Mouse (Mus musculus) limb, embryonic 11.5 days (tissue): Measurements from ENCODE around the gene Csnk1e. TPM values are rescaled to one million over a fixed set of nuclear protein-coding genes. Genes with fewer than 3 reads are reported as not detected.

Experiments
- ATAC-seq: fragments of 200-750 bp; cut with Nextera tagmentation; 2 replicates; pipeline ENCODE4 v1.8.0; 2017; ENCODE audit warnings: low read depth; ENCODE audit not compliant: insufficient number of reproducible peaks, low FRiP score, low TSS enrichment
- DNase-seq: peaks from one replicate; pipeline ENCODE4 v3.0.0-alpha.2; 2015; ENCODE audit warnings: low spot score
- H3K27ac ChIP-seq: fragments of 300-500 bp; sonication (generic); replicated peaks from 2 replicates; pipeline ENCODE4 v1.5.1; 2014; ENCODE audit warnings: low read depth, mild to moderate bottlenecking, low read length
- H3K27me3 ChIP-seq: fragments of 300-500 bp; sonication (generic); 2 replicates; pipeline ENCODE4 v1.6.1; 2014; ENCODE audit warnings: mild to moderate bottlenecking, low read length, mixed read lengths; ENCODE audit not compliant: control insufficient read depth, insufficient read depth
- H3K36me3 ChIP-seq: fragments of 300-500 bp; sonication (generic); 2 replicates; pipeline ENCODE4 v1.6.1; 2014; ENCODE audit warnings: mild to moderate bottlenecking, low read length, moderate library complexity, mixed read lengths; ENCODE audit not compliant: control insufficient read depth, insufficient read depth
- H3K4me1 ChIP-seq: fragments of 300-500 bp; sonication (generic); 2 replicates; pipeline ENCODE4 v1.6.1; 2014; ENCODE audit warnings: low read length, mixed read lengths; ENCODE audit not compliant: control insufficient read depth, insufficient read depth
- H3K4me2 ChIP-seq: fragments of 300-500 bp; sonication (generic); 2 replicates; pipeline ENCODE4 v1.6.1; 2014; ENCODE audit warnings: low read depth, mild to moderate bottlenecking, moderate library complexity; ENCODE audit not compliant: severe bottlenecking
- H3K4me3 ChIP-seq: fragments of 300-500 bp; sonication (generic); 2 replicates; pipeline ENCODE4 v1.5.1; 2014; ENCODE audit warnings: low read depth, low read length
- H3K9ac ChIP-seq: fragments of 300-500 bp; sonication (generic); 2 replicates; pipeline ENCODE4 v1.6.1; 2014; ENCODE audit warnings: mild to moderate bottlenecking, low read length
- H3K9me3 ChIP-seq: fragments of 300-500 bp; sonication (generic); 2 replicates; pipeline ENCODE4 v1.6.1; 2016; ENCODE audit warnings: low read length; ENCODE audit not compliant: control insufficient read depth
- WGBS: fragments of 180-500 bp; shearing (Covaris S2); extraction: QIAGEN DNeasy Blood & Tissue Kit; methylation state at CpG from one replicate; pipeline ENCODE4 v1.1.7; 2014; 5-methylcytosine and 5-hydroxymethylcytosine counted together
- polyA plus RNA-seq: library from polyadenylated mRNA; unstranded; fragments of >200 nt; fragmentation: Nextera tagmentation; extraction: Ambion mirVana; gene quantifications from 2 replicates; pipeline ENCODE4 v1.2.1, GENCODE M21; 2014

Gene Csnk1e
- polyA plus RNA-seq, 1 experiment from 2014 or later: 149 TPM

DNA sequence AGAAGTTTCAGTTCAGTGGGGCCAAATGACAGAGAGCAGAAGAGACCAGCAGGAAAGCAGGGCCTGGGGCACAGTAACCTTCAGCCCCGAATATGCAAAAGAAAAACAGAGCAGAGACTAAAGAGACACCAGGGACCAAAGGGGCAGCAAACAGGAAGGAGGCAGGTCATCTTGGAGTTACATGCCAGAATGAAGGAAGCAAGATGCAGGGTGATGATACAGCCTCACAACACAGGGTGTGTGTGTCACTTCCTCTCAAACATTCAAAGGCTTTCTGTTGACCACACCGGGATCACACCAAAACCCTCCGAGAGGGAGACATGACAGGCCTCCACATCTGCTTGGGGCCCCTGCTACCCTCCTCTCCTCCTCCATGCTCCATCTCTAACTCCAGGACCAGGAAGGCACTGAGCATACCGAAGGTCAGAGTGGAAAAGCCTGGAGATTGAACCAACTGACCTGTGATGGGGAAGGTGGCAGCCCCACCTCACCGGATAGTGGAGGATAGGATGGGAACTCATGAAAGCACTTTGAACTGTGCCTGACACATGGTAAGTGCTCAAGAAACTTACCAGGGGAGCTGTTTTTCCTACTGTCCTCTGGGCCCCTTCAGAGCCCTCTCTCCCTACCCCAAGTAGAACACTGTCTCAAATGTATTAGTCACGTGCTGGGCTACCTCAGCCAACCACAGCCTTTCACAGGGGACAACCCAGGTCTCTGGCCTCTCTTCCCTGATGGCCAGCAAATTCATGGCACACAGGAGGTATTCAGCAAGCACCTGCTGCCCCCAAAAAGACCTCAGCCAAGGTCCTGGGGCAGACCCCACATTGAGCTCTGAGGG, 55.0 kb downstream of the Csnk1e start:
- WGBS: 73% methylated on average over 6 of the region's 6 CpGs
- Histone ChIP-seq H3K27ac (no peak overlapping the region), H3K36me3 (no peaks in the 10 kb centered on the region; the same call in 1 of the 2 replicates), H3K9me3 (no peaks in the 10 kb centered on the region), H3K9ac (no peak overlapping the region), H3K27me3 (no peaks in the 10 kb centered on the region), H3K4me3 (no peak overlapping the region), H3K4me1 (peaks cover 19% of the 10 kb centered on the region), H3K4me2 (no peak overlapping the region)
- ATAC-seq (no peak), DNase-seq (no peak)

DNA sequence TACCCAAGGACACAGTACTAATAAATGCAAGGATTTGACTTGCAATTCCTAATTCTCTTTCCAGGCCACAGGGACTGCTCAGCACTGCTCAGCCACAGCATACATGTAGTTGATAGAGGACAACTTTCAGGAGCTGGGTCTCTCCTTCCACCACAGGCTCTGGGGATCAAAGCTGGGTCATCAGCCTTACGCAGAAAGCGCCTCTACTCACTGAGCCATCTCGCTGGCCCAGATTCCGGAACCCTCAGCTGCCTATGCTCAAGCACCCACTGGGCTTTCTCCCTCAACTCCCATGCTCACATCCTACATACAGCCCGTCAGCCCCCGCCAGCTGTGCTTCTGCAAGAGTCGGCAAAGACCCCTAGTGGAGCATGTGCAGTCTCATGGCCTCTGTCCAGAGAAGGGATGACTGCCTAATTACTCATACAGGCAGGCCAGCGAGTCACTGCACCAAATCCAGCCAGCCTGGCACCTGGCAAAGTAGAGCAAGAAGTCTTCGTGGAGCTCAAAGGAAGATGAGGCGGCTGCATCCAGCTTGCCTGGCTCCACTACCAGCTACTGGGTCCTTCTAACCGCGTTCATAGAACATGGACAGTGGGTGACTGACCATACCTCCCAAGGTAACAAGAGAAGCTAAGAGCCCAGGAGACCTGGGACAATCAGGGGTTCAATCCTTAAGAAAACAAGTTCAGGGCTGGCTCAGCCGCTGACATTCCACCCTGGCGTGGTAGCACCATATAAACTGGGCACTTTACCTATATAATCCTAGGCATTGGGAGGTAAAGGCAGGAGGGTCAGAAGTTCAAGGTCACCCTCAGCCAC, 55.9 kb downstream of the Csnk1e start:
- no peak for ATAC-seq
- Histone ChIP-seq H3K36me3 (no peaks in the 10 kb centered on the region; the same call in 1 of the 2 replicates), H3K27ac (no peak overlapping the region), H3K4me1 (peaks cover 19% of the 10 kb centered on the region), H3K4me2 (no peak overlapping the region), H3K27me3 (no peaks in the 10 kb centered on the region), H3K9ac (no peak overlapping the region), H3K4me3 (no peak overlapping the region), H3K9me3 (no peaks in the 10 kb centered on the region)
- 83% methylated on average over 14 of the region's 14 CpGs for WGBS
- no peak for DNase-seq

DNA sequence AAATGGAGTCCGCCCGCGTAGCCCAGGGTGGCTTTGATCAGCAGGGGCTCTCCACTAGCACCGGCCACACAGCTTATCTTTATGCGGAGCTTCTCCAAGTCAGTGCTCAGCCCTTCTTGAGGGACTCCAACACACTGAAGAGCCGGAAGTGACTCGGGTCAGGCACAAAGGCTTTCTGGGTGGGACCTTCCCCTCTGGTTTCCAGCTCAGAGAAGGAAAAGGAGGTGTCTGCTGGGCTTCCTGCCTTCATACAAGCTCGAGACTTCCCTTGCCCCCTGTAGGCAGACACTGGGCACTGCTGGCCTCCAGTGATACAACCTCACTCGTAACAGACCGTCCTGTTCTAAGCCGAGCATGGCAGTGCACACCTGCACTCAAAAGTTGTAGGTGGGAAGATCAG, 58.6 kb downstream of the Csnk1e start:
- peaks cover 14% of the 10 kb centered on the region for H3K4me1 ChIP-seq

DNA sequence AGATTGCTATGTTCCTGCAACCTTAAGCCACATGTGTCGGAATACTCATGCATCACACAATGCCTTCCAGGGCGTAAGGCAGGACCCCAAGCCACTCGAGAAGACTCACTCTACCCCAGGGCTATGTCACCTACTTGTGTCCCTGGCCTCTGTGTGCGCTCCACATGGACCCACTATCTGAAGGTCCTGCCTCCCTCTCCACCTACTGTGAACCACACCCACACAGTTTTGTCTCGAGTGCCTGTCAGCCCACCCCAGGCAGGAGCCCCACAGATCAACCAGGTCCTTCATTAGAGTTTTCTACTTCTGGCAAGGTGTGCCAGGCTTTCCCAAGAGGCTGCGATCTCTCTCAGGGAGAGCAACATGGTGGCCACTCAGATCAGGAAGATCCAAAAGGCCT, 60.1 kb downstream of the Csnk1e start:
- peaks cover 8% of the 10 kb centered on the region for H3K4me1 ChIP-seq

More for the DNA sequence above, 58.6 kb downstream of the Csnk1e start:
- H3K27me3 ChIP-seq: no peaks in the 10 kb centered on the region
- DNase-seq (no peak), ATAC-seq (no peak)
- no peaks in the 10 kb centered on the region for H3K9me3 ChIP-seq
- 87% methylated on average over 11 of the region's 11 CpGs for WGBS
- no peak overlapping the region for H3K9ac ChIP-seq
- H3K27ac ChIP-seq: no peak overlapping the region
- no peaks in the 10 kb centered on the region; the same call in 1 of the 2 replicates for H3K36me3 ChIP-seq
- H3K4me3 ChIP-seq: no peak overlapping the region
- no peak overlapping the region for H3K4me2 ChIP-seq

DNA sequence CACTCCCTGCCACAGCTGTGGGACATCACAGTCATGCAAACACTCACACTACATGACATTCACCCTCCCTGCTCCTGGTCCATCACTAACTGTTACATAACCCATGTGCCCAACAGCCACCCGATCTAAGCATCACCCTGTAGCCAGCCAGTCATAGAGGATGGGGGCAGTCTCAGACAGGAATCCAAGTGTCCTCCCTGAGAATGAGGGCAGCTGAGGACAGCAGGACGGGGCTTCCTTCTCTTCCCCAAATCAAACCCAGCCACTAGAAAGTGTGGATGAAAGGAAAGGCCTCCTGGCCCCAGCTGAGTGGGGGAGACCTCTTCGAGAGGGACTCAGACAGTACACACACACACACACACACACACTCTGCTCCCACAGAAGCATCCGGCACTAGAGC, 60.5 kb downstream of the Csnk1e start:
- no peaks in the 10 kb centered on the region for H3K9me3 ChIP-seq
- no peak overlapping the region for H3K4me2 ChIP-seq
- no peak overlapping the region for H3K27ac ChIP-seq
- 80% methylated on average over 4 of the region's 4 CpGs for WGBS
- H3K27me3 ChIP-seq: no peaks in the 10 kb centered on the region
- no peak overlapping the region for H3K4me3 ChIP-seq
- H3K36me3 ChIP-seq: no peaks in the 10 kb centered on the region; the same call in 1 of the 2 replicates
- peaks cover 8% of the 10 kb centered on the region for H3K4me1 ChIP-seq
- DNase-seq (no peak), ATAC-seq (no peak)
- H3K9ac ChIP-seq: no peak overlapping the region

More for the DNA sequence above, 60.1 kb downstream of the Csnk1e start:
- DNase-seq (no peak), ATAC-seq (no peak)
- Histone ChIP-seq H3K4me2 (no peak overlapping the region), H3K4me3 (no peak overlapping the region), H3K27ac (no peak overlapping the region), H3K9me3 (no peaks in the 10 kb centered on the region), H3K27me3 (no peaks in the 10 kb centered on the region), H3K9ac (no peak overlapping the region), H3K36me3 (no peaks in the 10 kb centered on the region; the same call in 1 of the 2 replicates)
- WGBS: 83% methylated on average over 6 of the region's 6 CpGs

DNA sequence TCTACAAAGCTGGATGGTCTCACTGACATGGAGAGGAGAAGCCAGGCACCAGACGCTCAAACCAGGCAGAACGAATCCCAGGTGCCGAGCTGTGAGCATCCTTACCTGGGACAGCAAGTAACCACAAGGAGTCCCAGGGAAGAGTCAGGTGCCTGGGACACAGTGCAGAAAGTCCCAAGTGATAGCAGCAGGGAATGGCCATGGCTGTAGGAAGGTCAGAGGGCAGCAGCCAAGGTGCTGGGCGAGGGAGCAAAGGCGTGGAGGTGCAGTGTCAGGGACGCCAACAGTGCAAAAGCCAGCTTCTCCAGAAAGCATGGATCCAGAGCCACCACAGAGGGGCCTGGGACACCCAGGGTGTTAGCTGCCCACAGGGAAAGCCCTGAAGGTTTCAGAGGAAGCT, 62.3 kb downstream of the Csnk1e start:
- Histone ChIP-seq H3K4me3 (no peak overlapping the region), H3K27me3 (no peaks in the 10 kb centered on the region), H3K36me3 (no peaks in the 10 kb centered on the region; the same call in 1 of the 2 replicates), H3K4me1 (peaks cover 8% of the 10 kb centered on the region), H3K27ac (0 out of 2 replicates have a peak overlapping the region, but pooled peaks have one; percentile 12), H3K4me2 (no peak overlapping the region), H3K9me3 (no peaks in the 10 kb centered on the region), H3K9ac (no peak overlapping the region)
- whole genome bisulfite sequencing: 73% methylated on average over 6 of the region's 6 CpGs
- DNase-seq: no peak
- ATAC-seq: no peak

DNA sequence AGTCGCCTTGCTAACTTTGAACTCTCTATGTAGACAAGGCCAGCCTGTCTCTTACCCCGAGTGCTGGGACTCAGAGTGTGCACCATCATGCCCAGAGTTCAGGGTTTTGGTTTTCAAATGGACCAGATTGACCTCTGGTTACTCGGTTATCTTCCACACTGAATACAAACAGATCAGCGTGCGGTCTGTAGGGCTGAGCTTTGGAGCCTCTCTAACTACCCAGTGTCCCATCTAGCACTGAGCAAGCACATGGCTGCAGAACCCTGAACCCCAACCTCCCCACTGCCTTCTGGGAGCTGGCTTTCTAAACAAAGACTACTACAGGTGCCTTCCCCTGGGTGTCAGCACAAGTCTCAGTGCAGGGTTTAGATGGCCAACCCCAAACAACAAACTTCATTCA, 62.8 kb downstream of the Csnk1e start:
- no peaks in the 10 kb centered on the region; the same call in 1 of the 2 replicates for H3K36me3 ChIP-seq
- no peak overlapping the region for H3K4me3 ChIP-seq
- 91% methylated on average over 5 of the region's 5 CpGs for WGBS
- H3K4me1 ChIP-seq: peaks cover 8% of the 10 kb centered on the region
- no peak for ATAC-seq
- DNase-seq: no peak
- H3K27ac ChIP-seq: no peak overlapping the region
- H3K4me2 ChIP-seq: no peak overlapping the region
- no peaks in the 10 kb centered on the region for H3K9me3 ChIP-seq
- no peaks in the 10 kb centered on the region for H3K27me3 ChIP-seq
- H3K9ac ChIP-seq: no peak overlapping the region

DNA sequence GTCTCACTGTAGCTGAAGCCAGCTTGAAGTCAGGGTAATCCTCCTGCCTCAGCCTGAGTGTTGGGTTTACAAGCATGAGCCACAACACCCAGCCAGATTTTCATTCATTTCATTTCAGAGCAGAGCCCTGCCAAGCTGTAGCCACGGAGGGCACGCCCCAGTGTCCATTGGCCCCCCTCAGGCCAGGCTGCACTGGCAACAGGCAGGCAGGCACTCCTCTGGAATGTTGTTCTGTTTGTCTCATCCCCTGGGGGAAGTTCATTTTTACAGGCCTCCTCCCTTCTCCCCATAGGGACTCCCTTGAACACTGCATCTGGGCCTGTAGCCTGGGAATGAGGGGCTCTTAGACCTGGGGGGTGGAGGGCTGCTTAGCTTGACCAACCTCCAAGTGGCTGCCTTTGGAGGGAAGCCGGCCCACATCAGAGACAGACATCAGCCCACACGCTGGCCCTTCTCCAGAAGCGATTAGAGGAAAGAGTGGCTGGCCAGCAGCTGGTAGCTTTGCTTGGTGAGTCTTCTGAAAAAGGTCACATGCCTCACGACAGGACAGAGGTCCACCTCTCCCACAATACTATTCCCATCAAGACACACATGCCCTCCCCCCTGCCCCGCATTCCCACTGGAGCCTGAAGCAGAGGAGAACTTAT, 63.8 kb downstream of the Csnk1e start:
- H3K4me2 ChIP-seq: no peak overlapping the region
- no peaks in the 10 kb centered on the region for H3K27me3 ChIP-seq
- no peak for ATAC-seq
- DNase-seq: no peak
- no peak overlapping the region for H3K9ac ChIP-seq
- 53% methylated on average over 7 of the region's 7 CpGs for WGBS
- no peak overlapping the region for H3K4me3 ChIP-seq
- peaks cover 8% of the 10 kb centered on the region for H3K4me1 ChIP-seq
- no peaks in the 10 kb centered on the region for H3K9me3 ChIP-seq
- H3K27ac ChIP-seq: no peak overlapping the region
- H3K36me3 ChIP-seq: no peaks in the 10 kb centered on the region
